Mouse (Mus musculus): ENCODE measurements at regions not wholly inside any gene's neighbourhood (a gene's known extent, or its start where the extent isn't known, plus 50 kb on each side); places are given as distances from the start of the nearest gene placed in this dataset.
"Not testable (repeated sequence)": the region's sequence is repeated elsewhere in the genome, so short reads cannot be mapped to it uniquely, and the experiment has no call there.

GRCm38 (mm10) chr3:72377387-72377786 lies 590.3 kb downstream of the Sis start:
- no peak overlapping the region for H3K27ac ChIP-seq (ENCODE audit: low read depth, low read length)
- H3K4me2 ChIP-seq (ENCODE audit: low read depth, low read length, severe bottlenecking), result no peak overlapping the region
- 83% methylated on average over 3 of the region's 3 CpGs for WGBS
- H3K27me3 ChIP-seq (ENCODE audit: control insufficient read depth, insufficient read depth, low read length), result no peaks in the 10 kb centered on the region
- no peaks in the 10 kb centered on the region for H3K36me3 ChIP-seq (ENCODE audit: control insufficient read depth, insufficient read depth, low read length)
- H3K4me1 ChIP-seq (replicated peaks; ENCODE audit: control insufficient read depth, insufficient read depth, low read length), result no peaks in the 10 kb centered on the region
- H3K4me3 ChIP-seq (ENCODE audit: low read depth, low read length), result no peak overlapping the region
- no peak for DNase-seq (ENCODE audit: low spot score)
- no peaks in the 10 kb centered on the region for H3K9me3 ChIP-seq (ENCODE audit: control insufficient read depth, low read length)
- H3K9ac ChIP-seq (ENCODE audit: low read length), result no peak overlapping the region
- no peak for ATAC-seq (replicated peaks; ENCODE audit: low FRiP score)

GRCm38 (mm10) chr3:72359906-72360305 lies 607.8 kb downstream of the Sis start:
- H3K9ac ChIP-seq (ENCODE audit: low read length); DNase-seq (ENCODE audit: low spot score); ATAC-seq (replicated peaks; ENCODE audit: low FRiP score); H3K4me1 ChIP-seq (replicated peaks; ENCODE audit: control insufficient read depth, insufficient read depth, low read length); H3K4me3 ChIP-seq (ENCODE audit: low read depth, low read length); H3K27ac ChIP-seq (ENCODE audit: low read depth, low read length); H3K36me3 ChIP-seq (ENCODE audit: control insufficient read depth, insufficient read depth, low read length); H3K9me3 ChIP-seq (ENCODE audit: control insufficient read depth, low read length); H3K4me2 ChIP-seq (ENCODE audit: low read depth, low read length, severe bottlenecking); H3K27me3 ChIP-seq (ENCODE audit: control insufficient read depth, insufficient read depth, low read length): not testable (repeated sequence)
- 89% methylated on average over 4 of the region's 4 CpGs for WGBS

GRCm38 (mm10) chr3:72328066-72328465 lies 639.6 kb downstream of the Sis start:
- 92% methylated on average over 1 of the region's 1 CpGs for WGBS
- ATAC-seq (replicated peaks; ENCODE audit: low FRiP score), result no peak

GRCm38 (mm10) chr3:72323877-72324276 lies 643.8 kb downstream of the Sis start:
- Histone ChIP-seq H3K27me3 (ENCODE audit: control insufficient read depth, insufficient read depth, low read length) (no peaks in the 10 kb centered on the region), H3K4me3 (ENCODE audit: low read depth, low read length) (no peak overlapping the region), H3K9ac (ENCODE audit: low read length) (no peak overlapping the region), H3K27ac (ENCODE audit: low read depth, low read length) (no peak overlapping the region), H3K9me3 (ENCODE audit: control insufficient read depth, low read length) (no peaks in the 10 kb centered on the region), H3K4me2 (ENCODE audit: low read depth, low read length, severe bottlenecking) (no peak overlapping the region), H3K4me1 (replicated peaks; ENCODE audit: control insufficient read depth, insufficient read depth, low read length) (no peaks in the 10 kb centered on the region), H3K36me3 (ENCODE audit: control insufficient read depth, insufficient read depth, low read length) (no peaks in the 10 kb centered on the region)
- DNase-seq (ENCODE audit: low spot score) (no peak), ATAC-seq (replicated peaks; ENCODE audit: low FRiP score) (no peak)

More at GRCm38 (mm10) chr3:72328066-72328465, 639.6 kb downstream of the Sis start:
- H3K36me3 ChIP-seq (ENCODE audit: control insufficient read depth, insufficient read depth, low read length), result no peaks in the 10 kb centered on the region
- no peaks in the 10 kb centered on the region for H3K9me3 ChIP-seq (ENCODE audit: control insufficient read depth, low read length)
- H3K27ac ChIP-seq (ENCODE audit: low read depth, low read length), result no peak overlapping the region
- no peaks in the 10 kb centered on the region for H3K27me3 ChIP-seq (ENCODE audit: control insufficient read depth, insufficient read depth, low read length)
- H3K4me3 ChIP-seq (ENCODE audit: low read depth, low read length), result no peak overlapping the region
- no peak overlapping the region for H3K4me2 ChIP-seq (ENCODE audit: low read depth, low read length, severe bottlenecking)
- no peak overlapping the region for H3K9ac ChIP-seq (ENCODE audit: low read length)
- no peak for DNase-seq (ENCODE audit: low spot score)
- no peaks in the 10 kb centered on the region for H3K4me1 ChIP-seq (replicated peaks; ENCODE audit: control insufficient read depth, insufficient read depth, low read length)

- Histone ChIP-seq H3K4me1 (replicated peaks; ENCODE audit: control insufficient read depth, insufficient read depth, low read length) (no peaks in the 10 kb centered on the region), H3K4me3 (ENCODE audit: low read depth, low read length) (no peak overlapping the region), H3K4me2 (ENCODE audit: low read depth, low read length, severe bottlenecking) (no peak overlapping the region), H3K36me3 (ENCODE audit: control insufficient read depth, insufficient read depth, low read length) (no peaks in the 10 kb centered on the region), H3K27me3 (ENCODE audit: control insufficient read depth, insufficient read depth, low read length) (no peaks in the 10 kb centered on the region), H3K9me3 (ENCODE audit: control insufficient read depth, low read length) (no peaks in the 10 kb centered on the region), H3K27ac (ENCODE audit: low read depth, low read length) (no peak overlapping the region), H3K9ac (ENCODE audit: low read length) (no peak overlapping the region)
- ATAC-seq (replicated peaks; ENCODE audit: low FRiP score), result peak; percentile 75
- 66% methylated on average over 4 of the region's 4 CpGs for WGBS
- DNase-seq (ENCODE audit: low spot score), result no peak
Observed at GRCm38 (mm10) chr3:72304654-72305053, 663.0 kb downstream of the Sis start.

Data from forebrain, embryonic 11.5 days (tissue).